Mouse (Mus musculus) thymus, adult 18-20 months (tissue): ENCODE measurements around the gene Zfp936.
"Not testable (repeated sequence)": the region's sequence is repeated elsewhere in the genome, so short reads cannot be mapped to it uniquely, and the experiment has no call there.

Experiments
- DNase-seq, 2 experiments: peaks; one replicate each; pipeline ENCODE4 v3.0.0; 2022; ENCODE audit warnings: mixed read lengths in 2 of 2

Gene Zfp936

GRCm38 (mm10) chr7:43113929-43114328 lies at the start of gene Zfp936:
Gene Zfp936, plus strand, starts transcription at chr7:43114229.
- DNase-seq: not testable (repeated sequence)

GRCm38 (mm10) chr7:43077831-43078230 lies 36.2 kb upstream of the Zfp936 start:
- no peak for DNase-seq

- DNase-seq: not testable (repeated sequence)
These were observed 14.7 kb downstream of the Zfp936 start for GRCm38 (mm10) chr7:43128691-43129090.

- not testable (repeated sequence) for DNase-seq
These were observed 50.1 kb downstream of the Zfp936 start for GRCm38 (mm10) chr7:43164121-43164520.

- DNase-seq: not testable (repeated sequence)
These were observed 53.1 kb downstream of the Zfp936 start for GRCm38 (mm10) chr7:43167101-43167500.

GRCm38 (mm10) chr7:43167811-43168210 lies 53.8 kb downstream of the Zfp936 start:
- not testable (repeated sequence) for DNase-seq

GRCm38 (mm10) chr7:43168212-43168611 lies 54.2 kb downstream of the Zfp936 start:
- DNase-seq: not testable (repeated sequence)

GRCm38 (mm10) chr7:43177003-43177702 lies 63.1 kb downstream of the Zfp936 start:
- no peak for DNase-seq

GRCm38 (mm10) chr7:43213781-43214180 lies 99.8 kb downstream of the Zfp936 start:
- DNase-seq: not testable (repeated sequence)
